Mouse (Mus musculus) liver, embryonic 14.5 days (tissue): ENCODE measurements around the gene Crnkl1.

Source experiments
- CTCF ChIP-seq: IDR thresholded peaks from 2 replicates; pipeline ENCODE4 v1.5.1; 2016; ENCODE audit warnings: antibody characterized with exemption, low read depth, control low read depth
- EP300 ChIP-seq: IDR thresholded peaks from 2 replicates; pipeline ENCODE4 v1.6.1; 2016; ENCODE audit warnings: antibody characterized with exemption, low read depth

GRCm38 (mm10) chr2:145957450-145957849 is 22.6 kb upstream of the Crnkl1 start:
- TF ChIP-seq CTCF = peak; percentile 48; the same call in 1 of the 2 replicates
- no peak for TF ChIP-seq EP300
